Mouse (Mus musculus) effector memory CD4-positive, alpha-beta T cell, adult 5 months (primary cell): Measurements from ENCODE around the gene Ddx50. TPM values are rescaled to one million over a fixed set of nuclear protein-coding genes. Genes with fewer than 3 reads are reported as not detected.

Experiments used
- polyA plus RNA-seq: library from polyadenylated mRNA; unstranded; fragments of 100-300 nt; shearing (Covaris generic); gene quantifications from one replicate; pipeline ENCODE4 v1.2.1, GENCODE M21; 2017

The Ddx50 gene
- polyA plus RNA-seq, result 167 TPM

GRCm38 (mm10) chr10:62650881-62651810 is at the start of gene Ddx50:
Ddx50 (minus strand) TSS chr10:62651218.

GRCm38 (mm10) chr10:62602177-62603040 is 48.6 kb downstream of the Ddx50 start, which contains the start of gene Ddx21:
Ddx21 (minus strand) TSS chr10:62602281.

GRCm38 (mm10) chr10:62578338-62579100 is 72.5 kb downstream of the Ddx50 start, which contains the start of gene Kif1bp:
Kif1bp (minus strand) TSS chr10:62578457.

Other genes with a start within 250 kb of the Ddx50 start
- gene Hkdc1, start 228.7 kb downstream of the Ddx50 start, polyA plus RNA-seq, result not detected
- 0.35 TPM for gene 4930507D05Rik, start 201.7 kb downstream of the Ddx50 start, polyA plus RNA-seq
- 22.1 TPM for gene Supv3l1, start 201.5 kb downstream of the Ddx50 start, polyA plus RNA-seq
- 42.3 TPM for gene Vps26a, start 164.4 kb downstream of the Ddx50 start, polyA plus RNA-seq
- 2,357 TPM for gene Srgn, start 123.8 kb downstream of the Ddx50 start, polyA plus RNA-seq
- gene Kif1bp, start 72.8 kb downstream of the Ddx50 start, polyA plus RNA-seq, result 25.2 TPM
- gene Ddx21, start 48.9 kb downstream of the Ddx50 start, polyA plus RNA-seq, result 54.4 TPM
- gene Stox1, start 74.9 kb upstream of the Ddx50 start, polyA plus RNA-seq, result 0.26 TPM
- gene Ccar1, start 141.1 kb upstream of the Ddx50 start, polyA plus RNA-seq, result 118 TPM